Mouse (Mus musculus): ENCODE results near the gene Diaph2. TPM values are rescaled to one million over a fixed set of nuclear protein-coding genes. Genes with fewer than 3 reads are reported as not detected.
"Not testable (repeated sequence)": the region's sequence is repeated elsewhere in the genome, so short reads cannot be mapped to it uniquely, and the experiment has no call there.

The Diaph2 gene
- total RNA-seq, 2 experiments from 2014 or later, result 14.7 to 15.2 TPM

DNA sequence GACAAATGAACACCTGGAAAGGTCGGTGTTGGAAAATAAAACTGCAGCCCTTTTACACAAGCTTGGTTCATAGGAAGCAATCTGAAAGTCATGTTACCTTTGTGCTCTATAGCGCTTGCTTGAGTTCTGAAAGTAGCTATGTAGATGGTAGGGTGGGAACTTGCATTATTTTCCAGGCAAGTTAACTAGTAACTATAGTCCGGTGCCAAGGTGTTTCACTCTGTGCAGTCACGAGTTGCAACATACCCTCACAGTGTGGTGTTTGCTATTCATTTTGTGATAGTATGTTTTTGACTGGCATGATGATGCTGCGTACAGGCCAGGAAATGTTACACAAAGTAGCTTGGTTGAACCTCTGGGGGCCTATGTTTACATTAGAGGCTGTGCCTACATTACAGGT lies 34.5 kb downstream of the Diaph2 start:
- intact Hi-C loops (cut with DNase I), result no loop called here
- no peak for DNase-seq

DNA sequence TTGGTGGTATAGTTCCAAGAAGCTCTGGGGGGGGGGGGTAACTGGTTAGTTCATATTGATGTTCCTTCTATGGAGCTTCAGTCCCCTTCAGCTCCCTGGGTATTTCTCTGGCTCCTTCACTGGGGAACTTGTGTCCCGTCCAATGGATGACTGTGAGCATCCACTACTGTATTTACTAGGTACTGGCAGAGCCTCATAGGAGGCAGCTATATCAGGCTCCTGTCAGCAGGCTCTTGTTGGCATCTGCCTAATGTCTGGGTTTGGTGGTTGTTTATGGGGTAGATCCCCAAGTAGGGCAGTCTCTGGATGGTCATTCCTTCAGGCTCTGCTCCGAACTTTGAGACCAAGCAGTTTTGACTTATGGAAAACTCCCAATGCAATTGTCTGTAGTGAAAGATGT lies 50.4 kb downstream of the Diaph2 start:
- DNase-seq, result peak; percentile 1
- intact Hi-C loops (cut with DNase I), result not testable (repeated sequence)

DNA sequence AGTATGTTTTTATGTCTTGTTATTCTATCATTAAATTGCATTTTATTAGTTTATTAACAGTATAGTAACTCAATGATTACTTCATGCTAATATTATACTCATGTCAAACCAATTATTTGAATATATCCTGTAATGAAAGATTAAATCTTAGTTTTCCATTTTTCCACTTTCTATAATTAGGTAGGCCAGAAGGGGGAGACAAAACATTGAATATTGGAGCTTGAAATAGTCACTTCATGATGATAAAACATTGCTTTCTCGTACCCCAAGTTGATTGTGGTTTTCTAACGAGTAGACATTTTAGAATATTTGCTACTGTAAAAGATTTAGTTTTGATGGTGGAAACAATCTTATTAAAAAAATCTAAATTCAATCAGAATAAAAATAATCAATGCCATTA lies 82.4 kb downstream of the Diaph2 start:
- intact Hi-C loops (cut with DNase I), result loop anchor here (10.0 kb wide), 1 partner anchor 53 kb away; no protein-coding TSS in a partner anchor
- no peak for DNase-seq

DNA sequence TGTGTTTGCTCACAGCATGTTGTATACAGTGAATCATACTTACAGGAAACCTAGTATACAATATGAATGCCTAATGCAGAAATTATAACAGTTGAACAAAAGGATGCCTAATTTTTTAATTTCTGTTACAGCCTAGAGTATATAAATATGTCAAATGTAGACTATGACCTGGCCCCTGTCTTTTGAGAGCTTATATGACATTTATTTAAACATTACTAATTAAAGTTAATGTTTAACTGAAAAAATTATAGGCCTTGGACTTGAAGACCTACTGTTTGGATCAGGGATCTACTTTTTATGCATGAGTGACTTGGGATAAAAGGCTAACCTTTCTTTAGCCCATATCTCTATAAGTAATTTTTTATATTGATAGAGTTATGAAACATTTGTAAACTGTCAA lies 84.3 kb downstream of the Diaph2 start:
- intact Hi-C loops (cut with DNase I), result loop anchor here (10.0 kb wide), 1 partner anchor 51 kb away; no protein-coding TSS in a partner anchor
- DNase-seq, result no peak

DNA sequence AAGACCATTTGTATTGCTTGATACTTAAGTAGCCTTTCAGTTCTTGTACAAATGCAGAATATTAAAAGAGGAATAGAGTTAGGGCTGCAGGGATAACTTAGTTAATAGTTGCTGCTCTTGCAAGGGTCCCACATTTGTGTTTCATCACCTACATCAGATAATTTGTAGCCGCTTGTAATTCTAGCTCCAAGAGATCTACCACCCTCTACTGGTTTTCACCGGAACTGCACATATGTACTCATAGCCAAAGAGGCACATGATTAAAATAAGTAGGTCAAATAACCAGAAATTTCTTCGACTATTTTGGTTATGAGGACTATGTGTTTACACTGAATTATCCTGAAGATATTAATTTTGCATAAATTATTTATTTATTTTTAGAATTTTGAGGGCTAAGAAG lies 134.9 kb downstream of the Diaph2 start:
- intact Hi-C loops (cut with DNase I), result loop anchor here (10.0 kb wide), 1 partner anchor 50 kb away; no protein-coding TSS in a partner anchor
- peak; percentile 2 to 52 for DNase-seq

DNA sequence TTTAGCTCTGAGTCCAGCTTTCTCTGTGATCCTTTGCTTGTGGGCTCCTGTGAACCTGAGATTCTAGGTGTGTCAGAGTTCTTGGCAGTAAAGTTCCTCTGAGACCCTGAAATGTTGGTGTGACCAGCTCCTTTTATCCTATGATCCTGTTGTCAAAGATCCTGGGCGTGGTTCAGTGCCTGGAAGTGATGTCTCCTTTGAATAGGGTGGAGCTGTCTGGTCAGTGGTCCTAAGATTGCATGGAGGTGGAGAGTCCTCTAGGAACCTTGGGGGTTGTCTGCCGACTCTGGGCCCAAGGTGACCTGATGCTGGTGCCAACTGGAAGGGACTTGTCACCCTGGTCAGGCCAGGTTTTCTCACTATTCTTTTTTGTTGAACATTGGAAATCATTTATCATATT lies 176.3 kb downstream of the Diaph2 start:
- DNase-seq, result no peak
- intact Hi-C loops (cut with DNase I), result no loop called here

DNA sequence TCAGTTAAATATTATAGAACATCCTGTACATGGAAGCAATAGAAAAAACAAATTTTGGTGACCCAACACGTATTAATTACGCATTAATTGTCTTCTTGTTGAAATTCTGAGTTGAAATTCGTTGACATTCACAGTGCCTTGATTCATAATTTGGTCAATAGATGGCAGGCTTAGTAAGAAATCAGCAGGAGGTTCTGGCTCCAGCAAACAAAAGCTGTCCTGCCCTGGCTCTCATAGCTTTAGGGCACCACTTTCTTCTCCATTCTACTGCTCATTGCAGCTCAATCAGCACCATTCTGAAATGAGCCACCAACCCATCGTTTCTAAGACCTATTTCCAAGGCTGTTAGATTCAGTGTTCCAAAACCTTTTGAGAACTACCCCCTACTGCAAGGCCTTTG lies 225.3 kb downstream of the Diaph2 start:
- intact Hi-C loops (cut with DNase I), result no loop called here
- DNase-seq, result no peak

DNA sequence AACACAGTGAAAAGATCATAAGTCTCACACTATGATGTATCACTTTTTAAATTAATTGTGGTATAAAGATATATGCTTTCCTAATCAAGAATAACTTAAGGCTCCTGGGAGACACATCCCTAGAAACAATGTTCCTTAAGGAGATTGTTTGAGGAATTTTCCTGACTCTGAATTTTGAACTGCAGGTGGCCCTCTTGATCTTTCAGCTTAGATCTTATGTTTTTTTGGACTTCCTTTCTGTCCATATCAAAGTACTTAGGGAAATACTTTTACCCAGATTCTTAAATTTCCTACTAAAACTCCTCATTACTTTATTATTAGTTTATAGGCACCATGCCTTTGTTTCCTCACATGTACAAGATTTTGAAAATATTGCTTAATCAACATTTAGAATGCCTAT lies 258.7 kb downstream of the Diaph2 start:
- no peak for DNase-seq

DNA sequence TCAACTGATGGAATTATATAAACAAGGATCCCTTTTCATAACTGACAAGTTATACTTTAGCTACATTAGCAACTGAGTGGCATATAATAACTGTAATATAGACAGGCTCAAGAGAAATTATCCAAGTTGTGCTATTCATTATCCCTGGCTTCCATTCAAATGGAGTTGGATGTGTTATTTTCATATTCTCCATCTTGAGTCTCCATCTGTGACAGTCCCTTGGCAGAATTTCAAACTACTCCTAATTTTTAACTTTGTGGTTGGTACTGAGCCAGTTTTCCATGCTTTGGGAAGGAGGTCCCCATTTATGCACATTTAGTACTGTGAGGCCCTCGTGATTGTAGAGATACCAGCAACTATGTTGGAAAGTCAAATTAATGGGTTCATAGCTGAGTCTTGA lies 270.2 kb downstream of the Diaph2 start:
- no peak for DNase-seq
- intact Hi-C loops (cut with DNase I), result no loop called here

More for the DNA sequence above, 258.7 kb downstream of the Diaph2 start:
- intact Hi-C loops (cut with DNase I), result no loop called here

DNA sequence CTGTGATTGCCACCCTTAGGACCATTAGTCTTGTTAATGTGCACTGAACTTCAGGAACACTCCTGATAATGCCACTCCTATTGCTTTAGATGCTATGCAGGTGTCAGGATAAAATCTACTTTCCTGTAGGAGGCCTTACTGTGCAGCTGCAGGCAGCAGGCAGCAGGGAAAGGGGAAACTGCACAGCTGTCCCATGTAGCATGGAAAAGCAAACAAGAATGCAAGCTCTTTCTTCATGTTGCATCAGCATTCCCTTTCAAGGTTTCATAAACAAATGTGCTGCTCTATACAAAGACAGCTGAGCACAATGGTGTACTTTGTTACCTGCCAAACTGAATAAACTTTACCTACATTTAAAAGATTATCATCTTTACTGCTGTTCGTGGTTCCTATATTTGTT lies 295.0 kb downstream of the Diaph2 start:
- no peak for DNase-seq
- intact Hi-C loops (cut with DNase I), result no loop called here

DNA sequence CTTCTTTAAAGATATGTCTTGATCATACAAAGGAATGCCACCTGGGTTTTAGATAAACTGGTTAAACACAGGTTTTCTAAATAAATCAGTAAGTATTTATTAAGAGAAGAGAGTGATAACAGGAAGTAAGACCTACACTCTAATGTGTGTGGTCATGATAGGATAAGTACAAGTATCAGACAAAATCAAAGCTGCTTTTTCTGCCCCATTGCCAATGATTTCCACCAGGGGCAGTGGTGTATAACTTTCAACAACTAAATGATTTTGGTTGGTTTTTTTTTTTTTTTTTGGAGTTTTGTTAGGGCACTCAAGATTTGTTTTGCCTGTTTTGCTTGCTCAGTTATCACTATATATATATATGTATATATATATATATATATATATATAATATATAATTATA lies 399.7 kb downstream of the Diaph2 start:
- intact Hi-C loops (cut with DNase I), result no loop called here
- no peak for DNase-seq

DNA sequence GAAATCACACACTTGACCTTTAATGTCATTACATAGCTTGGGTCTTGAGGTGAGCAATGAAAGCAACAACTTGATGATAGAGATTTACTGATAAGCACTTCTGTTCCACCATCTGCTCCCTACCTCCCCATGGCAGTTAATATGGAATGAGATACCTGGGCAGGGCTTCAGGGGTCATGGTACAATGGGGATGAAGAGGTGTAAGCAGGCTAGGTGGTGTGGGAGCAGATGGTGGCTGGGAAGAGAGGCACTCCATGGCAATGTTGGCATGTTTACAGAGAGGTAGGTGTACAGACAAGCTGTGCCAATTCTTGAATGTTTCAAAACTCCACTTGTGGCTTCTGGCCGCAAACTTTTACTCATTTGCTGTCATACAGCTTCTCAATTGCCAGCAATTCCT lies 402.6 kb downstream of the Diaph2 start:
- DNase-seq, result no peak
- intact Hi-C loops (cut with DNase I), result no loop called here

DNA sequence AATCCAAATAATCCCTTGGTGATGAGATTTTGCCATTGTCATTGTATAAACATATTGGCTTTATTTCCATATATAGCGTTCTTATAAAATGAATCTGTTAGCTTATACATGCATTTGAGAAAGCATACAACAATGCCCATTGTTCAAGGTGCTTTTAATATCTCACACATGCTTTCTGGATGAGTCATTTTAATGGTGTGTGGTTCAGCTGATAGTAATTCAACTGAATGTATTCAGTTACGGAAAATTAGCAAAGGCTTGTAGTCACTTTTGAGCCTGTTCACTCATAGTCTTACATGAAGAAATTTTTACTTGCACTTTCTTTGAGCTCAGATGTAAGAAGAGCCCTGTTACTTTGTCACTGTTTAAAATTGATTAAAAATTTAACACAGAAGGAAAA lies 423.6 kb downstream of the Diaph2 start:
- intact Hi-C loops (cut with DNase I), result no loop called here
- DNase-seq, result no peak

DNA sequence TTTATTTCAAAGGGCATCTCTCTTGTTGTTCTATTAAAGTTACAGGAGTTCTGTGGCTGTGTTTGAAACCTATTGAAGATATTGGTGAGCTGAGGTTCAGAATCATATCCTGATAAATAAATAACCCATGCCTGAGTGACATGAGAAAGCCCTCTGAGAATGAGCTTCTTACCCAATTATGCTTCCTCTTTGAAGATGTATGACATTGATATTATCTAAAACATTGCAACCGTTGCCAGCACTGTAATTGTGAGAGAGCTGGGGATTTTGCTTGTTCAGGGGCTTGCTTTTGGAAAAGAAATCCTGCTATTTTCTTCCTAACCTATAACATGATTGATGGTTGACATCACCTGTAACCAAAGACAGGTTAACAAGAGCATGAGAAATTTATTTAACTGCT lies 438.3 kb downstream of the Diaph2 start:
- DNase-seq, result no peak
- intact Hi-C loops (cut with DNase I), result no loop called here

DNA sequence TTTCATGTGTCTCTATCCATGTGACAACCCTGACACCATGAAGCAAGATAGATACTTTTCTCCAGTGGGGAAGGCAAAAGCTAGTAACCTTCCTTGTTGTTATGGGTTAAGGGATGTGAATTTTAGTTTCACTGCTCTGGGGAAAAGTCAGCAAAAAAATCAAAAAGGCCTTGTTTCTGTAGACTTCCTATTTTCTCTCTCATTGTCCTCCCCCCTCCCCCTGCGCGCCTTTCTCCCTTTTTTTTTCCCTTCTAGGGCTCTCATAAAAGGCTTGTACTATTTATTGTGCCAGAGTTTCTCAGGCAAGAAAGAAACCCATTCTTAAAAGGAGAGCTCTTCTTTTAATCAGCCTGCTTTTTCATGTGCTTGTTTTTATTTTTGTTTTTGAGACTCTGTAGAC lies 438.9 kb downstream of the Diaph2 start:
- no peak for DNase-seq
- intact Hi-C loops (cut with DNase I), result no loop called here

DNA sequence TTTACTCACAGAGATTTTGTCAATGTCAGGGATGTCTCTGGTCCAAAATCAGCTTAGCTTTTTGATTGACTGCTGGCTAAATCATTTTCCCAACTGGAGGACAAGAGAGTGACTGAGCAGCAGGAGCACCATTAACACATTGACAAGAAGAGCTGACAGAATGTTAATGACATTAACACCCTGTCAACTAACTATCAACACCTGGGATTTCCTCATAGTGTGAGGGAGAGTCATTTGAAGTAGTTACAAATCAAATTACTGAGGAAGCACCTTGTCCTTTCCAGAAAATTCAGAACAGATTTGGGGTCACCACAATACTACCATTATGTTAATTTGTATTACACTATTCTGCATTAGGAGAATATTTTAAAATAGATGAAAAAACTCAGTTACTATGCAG lies 439.7 kb downstream of the Diaph2 start:
- no peak for DNase-seq

DNA sequence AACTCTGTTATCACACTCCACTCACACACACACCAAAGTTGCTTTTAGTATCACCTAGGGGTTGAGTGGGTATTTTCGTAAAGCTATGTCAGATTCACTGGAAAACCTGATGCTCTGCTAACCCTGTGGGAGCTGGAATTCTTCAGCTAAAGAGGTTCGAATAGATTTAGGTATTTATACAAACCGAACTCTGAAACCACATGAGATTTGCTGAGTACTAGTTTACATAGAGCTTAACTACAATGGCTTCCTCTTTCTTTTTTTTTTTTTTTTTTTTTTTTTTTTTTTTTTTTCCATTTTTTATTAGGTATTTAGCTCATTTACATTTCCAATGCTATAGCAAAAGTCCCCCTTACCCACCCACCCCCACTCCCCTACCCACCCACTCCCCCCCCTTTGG lies 447.9 kb downstream of the Diaph2 start:
- intact Hi-C loops (cut with DNase I); DNase-seq: not testable (repeated sequence)

More for the DNA sequence above, 439.7 kb downstream of the Diaph2 start:
- intact Hi-C loops (cut with DNase I), result no loop called here

DNA sequence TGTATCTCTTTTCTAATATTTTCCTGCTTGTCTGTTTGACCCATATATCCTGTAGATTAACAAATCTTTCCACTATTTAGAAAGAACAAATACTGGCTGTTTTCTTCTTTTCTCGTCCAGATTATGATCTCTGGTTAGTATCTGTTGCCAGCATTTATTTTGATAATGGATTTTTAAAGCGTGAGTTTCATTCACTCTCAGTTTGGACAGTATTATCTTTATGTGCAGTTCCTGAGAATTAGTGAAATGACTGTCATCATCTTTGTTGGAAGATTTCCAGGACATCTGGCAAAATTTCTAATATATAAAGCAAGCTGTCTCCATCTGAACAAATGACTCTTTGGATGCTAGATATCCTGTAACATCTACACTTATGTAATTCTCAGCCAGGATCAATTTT lies 455.7 kb downstream of the Diaph2 start:
- intact Hi-C loops (cut with DNase I), result no loop called here
- DNase-seq, result no peak

DNA sequence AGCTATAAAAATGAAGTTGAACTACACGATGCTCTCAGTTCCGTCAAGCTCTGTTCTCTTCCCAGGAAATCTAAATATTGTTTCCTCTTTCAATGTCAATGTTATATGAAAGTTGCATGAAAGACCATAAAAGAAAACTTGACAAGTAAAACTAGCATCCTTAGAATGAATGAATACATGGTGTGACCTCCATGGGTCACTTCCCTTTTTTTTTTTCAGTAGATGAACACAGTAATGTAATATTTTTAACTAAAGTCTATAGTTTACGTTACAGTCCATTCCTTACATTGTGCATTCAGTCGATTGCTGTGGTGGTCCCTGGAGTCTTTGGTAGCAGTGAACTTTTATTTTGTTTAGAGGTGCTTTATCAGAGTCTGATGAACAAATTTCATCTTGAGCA lies 462.7 kb downstream of the Diaph2 start:
- no peak for DNase-seq
- intact Hi-C loops (cut with DNase I), result no loop called here

DNA sequence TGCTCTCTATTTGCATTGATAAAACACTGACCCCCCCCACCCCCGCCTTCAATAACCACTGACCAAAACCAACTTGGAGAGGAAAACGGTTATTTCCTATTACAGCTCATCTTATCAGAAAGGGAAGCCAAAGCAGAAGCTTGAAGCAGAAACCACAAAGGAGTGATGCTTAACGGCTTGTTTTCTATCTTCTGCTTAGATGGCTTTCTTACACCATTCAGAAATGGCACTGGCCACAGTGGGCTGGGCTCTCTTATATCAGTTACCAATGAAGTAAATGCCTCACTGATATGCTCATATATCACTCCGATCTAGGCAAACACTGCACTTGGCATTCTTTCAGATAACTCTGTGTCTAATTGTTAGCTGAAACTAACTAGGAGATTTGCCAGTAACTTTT lies 463.2 kb downstream of the Diaph2 start:
- DNase-seq, result no peak
- intact Hi-C loops (cut with DNase I), result no loop called here

DNA sequence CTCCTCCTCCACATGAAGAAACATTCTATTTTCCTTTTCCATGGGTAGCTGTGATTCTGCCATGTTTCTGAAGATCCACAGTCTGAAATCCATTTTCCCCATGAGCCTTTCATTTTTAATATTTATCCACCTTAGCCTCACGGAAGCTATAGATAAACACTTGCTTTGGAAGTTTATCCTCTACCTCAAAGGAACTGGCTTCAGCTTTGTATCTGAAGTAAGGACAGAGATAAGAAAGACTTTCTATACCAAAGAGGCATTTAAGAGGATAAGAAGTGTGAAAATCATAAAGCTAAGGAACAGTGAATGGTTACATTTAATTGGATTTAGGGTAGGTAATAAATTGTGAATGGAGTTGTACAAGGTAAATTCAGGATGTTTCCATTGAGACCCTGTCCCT lies 480.5 kb downstream of the Diaph2 start:
- DNase-seq, result no peak
- intact Hi-C loops (cut with DNase I), result no loop called here

DNA sequence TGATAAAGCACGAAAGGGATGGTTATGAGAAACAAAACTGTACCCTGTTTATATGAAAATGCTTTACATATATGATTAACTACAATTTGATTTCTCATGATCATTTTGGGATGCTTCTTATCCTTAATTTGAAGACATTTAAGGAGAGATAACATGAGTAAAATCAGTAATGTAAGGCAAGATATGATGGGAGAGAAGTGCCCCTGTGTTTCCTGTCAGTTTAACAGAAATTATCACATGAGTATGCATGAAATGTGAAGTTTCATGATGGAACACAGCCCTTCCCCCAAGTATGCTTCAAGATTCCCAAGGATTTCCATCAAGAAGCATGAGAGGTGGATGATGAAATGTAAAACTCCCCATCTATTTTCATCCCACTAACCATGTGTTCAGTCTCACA lies 485.6 kb downstream of the Diaph2 start:
- no peak for DNase-seq

DNA sequence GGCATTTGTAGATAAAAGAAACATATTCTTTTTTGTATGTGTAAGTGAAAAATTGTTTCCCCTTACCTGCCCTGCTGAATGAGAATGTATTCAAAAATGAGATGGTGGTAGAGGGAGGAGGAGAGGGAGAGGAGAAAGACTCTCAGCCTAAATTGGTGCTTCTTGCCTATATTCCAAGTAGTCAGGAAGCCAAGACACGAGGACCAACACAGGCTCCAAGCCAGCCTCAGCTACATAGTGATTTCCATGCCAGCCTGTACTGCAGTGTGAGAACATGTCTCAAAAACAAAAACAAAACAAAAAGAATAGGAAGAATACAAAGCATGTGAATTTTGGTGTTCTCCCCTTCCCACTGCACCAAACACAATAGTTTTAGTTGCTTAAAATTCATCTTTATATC lies 497.1 kb downstream of the Diaph2 start:
- DNase-seq, result no peak
- intact Hi-C loops (cut with DNase I), result no loop called here

More for the DNA sequence above, 485.6 kb downstream of the Diaph2 start:
- intact Hi-C loops (cut with DNase I), result no loop called here
